Mouse (Mus musculus) liver, embryonic 11.5 days (tissue): ENCODE results near the gene Dip2a. TPM values are rescaled to one million over a fixed set of nuclear protein-coding genes. Genes with fewer than 3 reads are reported as not detected.

ENCODE experiments used
- ATAC-seq: fragments of 200-750 bp; cut with Nextera tagmentation; replicated peaks from 2 replicates; pipeline ENCODE4 v1.8.0; 2017; ENCODE audit warnings: moderate number of reproducible peaks, mild to moderate bottlenecking, moderate TSS enrichment, moderate library complexity; ENCODE audit not compliant: low FRiP score
- DNase-seq: peaks from one replicate; pipeline ENCODE4 v3.0.0-alpha.2; 2017; ENCODE audit warnings: low spot score
- H3K27ac ChIP-seq: fragments of 300-500 bp; sonication (generic); 2 replicates; pipeline ENCODE4 v1.5.1; 2014; ENCODE audit warnings: mild to moderate bottlenecking, low read depth, low read length, control low read depth
- H3K27me3 ChIP-seq: fragments of 300-500 bp; sonication (generic); replicated peaks from 2 replicates; pipeline ENCODE4 v1.6.1; 2014; ENCODE audit warnings: low read length, mixed read lengths; ENCODE audit not compliant: control insufficient read depth, insufficient read depth
- H3K36me3 ChIP-seq: fragments of 300-500 bp; sonication (generic); 2 replicates; pipeline ENCODE4 v1.6.1; 2014; ENCODE audit warnings: mild to moderate bottlenecking, low read length, moderate library complexity, mixed read lengths; ENCODE audit not compliant: control insufficient read depth, insufficient read depth
- H3K4me1 ChIP-seq: fragments of 300-500 bp; sonication (generic); replicated peaks from 2 replicates; pipeline ENCODE4 v1.6.1; 2014; ENCODE audit warnings: low read length, mixed read lengths; ENCODE audit not compliant: control insufficient read depth, insufficient read depth
- H3K4me2 ChIP-seq: fragments of 300-500 bp; sonication (generic); 2 replicates; pipeline ENCODE4 v1.6.1; 2014; ENCODE audit warnings: mild to moderate bottlenecking, control low read depth, moderate library complexity
- H3K4me3 ChIP-seq: fragments of 300-500 bp; sonication (generic); 2 replicates; pipeline ENCODE4 v1.5.1; 2014; ENCODE audit warnings: low read depth, low read length, control low read depth
- H3K9ac ChIP-seq: fragments of 300-500 bp; sonication (generic); 2 replicates; pipeline ENCODE4 v1.6.1; 2014; ENCODE audit warnings: low read depth, low read length, control low read depth
- H3K9me3 ChIP-seq: fragments of 300-500 bp; sonication (generic); 2 replicates; pipeline ENCODE4 v1.6.1; 2016; ENCODE audit warnings: low read length, inconsistent platforms, mixed read lengths; ENCODE audit not compliant: control insufficient read depth
- WGBS: fragments of 180-500 bp; shearing (Covaris S2); extraction: QIAGEN DNeasy Blood & Tissue Kit; methylation state at CpG from one replicate; pipeline ENCODE4 v1.1.7; 2014; 5-methylcytosine and 5-hydroxymethylcytosine counted together
- polyA plus RNA-seq: library from polyadenylated mRNA; unstranded; fragments of >200 nt; fragmentation: Nextera tagmentation; extraction: Ambion mirVana; gene quantifications from 2 replicates; pipeline ENCODE4 v1.2.1, GENCODE M21; 2014

Gene Dip2a
- 1.9 and 2.0 TPM in 2 replicates for polyA plus RNA-seq

DNA sequence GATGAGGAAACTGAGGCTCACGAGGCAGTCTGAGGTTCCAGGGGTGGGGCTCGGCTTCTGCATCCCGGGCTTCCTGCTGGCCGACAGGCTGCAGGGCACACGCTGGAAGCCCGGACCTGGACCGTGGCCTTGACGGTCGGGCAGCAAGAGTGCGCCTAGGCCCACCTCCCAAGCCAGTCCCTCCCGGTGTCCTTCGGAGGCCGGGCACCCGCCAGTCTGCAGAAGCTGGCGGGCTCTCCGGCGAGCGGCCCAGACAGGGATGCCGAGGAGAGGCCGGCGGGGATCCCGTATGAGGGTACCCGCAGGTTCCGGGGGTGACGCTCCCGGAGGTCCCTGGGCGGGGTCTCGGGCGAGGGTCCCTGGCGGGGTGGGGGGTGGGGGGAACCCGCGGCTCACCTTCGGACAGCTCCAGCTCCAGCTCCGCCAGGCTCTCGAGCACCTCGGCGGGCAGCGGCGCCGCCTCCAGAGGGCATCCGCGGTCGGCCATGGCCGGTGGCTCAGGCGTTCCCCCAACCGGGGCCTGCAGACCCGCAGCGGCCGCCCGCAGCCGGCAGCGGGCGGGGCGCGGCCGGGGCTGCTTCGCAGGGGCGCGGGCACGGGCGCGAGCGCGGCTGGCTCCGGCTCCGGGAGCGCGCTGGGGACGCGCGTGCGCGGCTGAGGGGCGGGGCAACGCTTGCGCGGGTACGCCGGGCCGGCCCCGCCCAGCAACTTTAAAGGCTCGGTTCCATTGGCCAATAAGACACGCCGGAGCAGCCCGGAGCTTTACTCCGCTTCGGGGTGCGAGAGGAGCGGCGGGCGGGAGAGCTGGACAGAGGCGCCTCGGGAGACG is at the start of gene Dip2a:
Gene Dip2a, minus strand, starts transcription at position 581 of the 829 bp plus-strand sequence.
- DNase-seq (peak; percentile 92), ATAC-seq (peak; percentile 90)
- Histone ChIP-seq H3K4me3 (peak within 1 kb of the TSS; percentile 87), H3K4me2 (peak within 1 kb of the TSS; percentile 85), H3K27ac (0 out of 2 replicates have a peak within 1 kb of the TSS, but pooled peaks have one; percentile 47), H3K9me3 (no peaks in the 10 kb centered on the region), H3K36me3 (no peaks in the 10 kb centered on the region), H3K27me3 (no peaks in the 10 kb centered on the region), H3K4me1 (0 out of 2 replicates have a peak, but pooled peaks cover 6% of the 10 kb centered on the region), H3K9ac (peak within 1 kb of the TSS; percentile 82)
- WGBS, result under 1% methylated on average over 83 of the region's 94 CpGs

DNA sequence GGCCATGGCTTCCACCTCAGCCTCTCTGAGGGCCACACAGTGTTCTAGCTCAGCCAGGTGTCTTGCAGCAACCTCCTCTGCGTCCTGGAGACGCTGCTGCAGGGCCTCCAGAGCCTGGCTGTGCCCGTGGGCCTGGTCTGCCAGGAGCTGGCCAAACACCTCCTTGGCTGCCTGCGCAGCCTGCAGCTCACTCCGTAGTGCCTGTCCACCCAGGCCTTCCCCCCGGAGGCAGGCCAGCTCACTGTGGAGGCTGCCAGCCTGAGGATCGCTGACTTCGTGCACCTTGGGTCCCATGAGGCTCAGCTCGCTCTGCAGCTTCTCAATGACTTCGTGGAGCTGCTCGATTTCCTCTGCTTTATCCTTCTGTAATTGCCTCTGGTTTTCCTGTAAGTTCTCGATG is 47.5 kb upstream of the Dip2a start:
- WGBS, result 94% methylated on average over 12 of the region's 12 CpGs
- no peak for ATAC-seq

GRCm38 (mm10) chr10:76391786-76392185 is 46.7 kb upstream of the Dip2a start:
- WGBS, result 87% methylated on average over 9 of the region's 9 CpGs
- Histone ChIP-seq H3K9me3 (no peaks in the 10 kb centered on the region), H3K27me3 (no peaks in the 10 kb centered on the region), H3K4me3 (no peak overlapping the region), H3K27ac (no peak overlapping the region), H3K9ac (no peak overlapping the region), H3K36me3 (peaks cover 36% of the 10 kb centered on the region), H3K4me1 (no peaks in the 10 kb centered on the region), H3K4me2 (no peak overlapping the region)
- ATAC-seq (no peak), DNase-seq (no peak)

More for the DNA sequence above, 47.5 kb upstream of the Dip2a start:
- H3K36me3 ChIP-seq, result peaks cover 33% of the 10 kb centered on the region
- H3K27me3 ChIP-seq, result no peaks in the 10 kb centered on the region
- H3K4me2 ChIP-seq, result no peak overlapping the region
- no peak for DNase-seq
- H3K27ac ChIP-seq, result no peak overlapping the region
- H3K4me1 ChIP-seq, result no peaks in the 10 kb centered on the region
- no peak overlapping the region for H3K4me3 ChIP-seq
- no peak overlapping the region for H3K9ac ChIP-seq
- no peaks in the 10 kb centered on the region for H3K9me3 ChIP-seq

- Histone ChIP-seq H3K4me3 (no peak overlapping the region), H3K27ac (no peak overlapping the region), H3K4me1 (no peaks in the 10 kb centered on the region), H3K9me3 (no peaks in the 10 kb centered on the region), H3K27me3 (no peaks in the 10 kb centered on the region), H3K36me3 (peaks cover 37% of the 10 kb centered on the region), H3K9ac (no peak overlapping the region), H3K4me2 (no peak overlapping the region)
- 92% methylated on average over 9 of the region's 9 CpGs for WGBS
- DNase-seq (no peak), ATAC-seq (no peak)
Measured at GRCm38 (mm10) chr10:76391166-76391565, 46.1 kb upstream of the Dip2a start.

- peaks cover 46% of the 10 kb centered on the region for H3K36me3 ChIP-seq
- no peak overlapping the region for H3K9ac ChIP-seq
- H3K4me2 ChIP-seq, result no peak overlapping the region
- ATAC-seq, result no peak
- H3K27ac ChIP-seq, result no peak overlapping the region
- WGBS, result 94% methylated on average over 18 of the region's 18 CpGs
- DNase-seq, result no peak
- no peak overlapping the region for H3K4me3 ChIP-seq
- no peaks in the 10 kb centered on the region for H3K9me3 ChIP-seq
- H3K27me3 ChIP-seq, result no peaks in the 10 kb centered on the region
- no peaks in the 10 kb centered on the region for H3K4me1 ChIP-seq
Measured at GRCm38 (mm10) chr10:76374981-76375380, 29.9 kb upstream of the Dip2a start.

DNA sequence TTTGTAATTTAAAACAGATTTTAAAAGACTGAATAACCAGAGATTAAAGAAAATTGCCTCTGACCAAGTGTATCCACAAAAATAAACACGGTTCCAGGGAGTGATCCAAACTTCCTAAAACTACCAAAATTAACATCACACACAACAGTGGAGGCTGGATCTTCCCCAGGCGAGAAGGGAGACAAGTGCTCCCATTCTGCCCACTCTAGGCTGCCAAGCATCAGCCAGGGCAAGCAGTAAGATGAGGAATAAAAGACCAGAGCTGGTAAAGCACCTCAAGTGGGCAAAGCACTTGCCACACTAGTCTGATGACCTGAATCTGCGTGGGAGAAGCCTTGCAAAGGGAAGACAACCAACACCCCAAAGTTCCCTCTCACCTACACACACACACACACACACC is 26.6 kb upstream of the Dip2a start:
- no peaks in the 10 kb centered on the region for H3K4me1 ChIP-seq
- H3K36me3 ChIP-seq, result peaks cover 38% of the 10 kb centered on the region
- DNase-seq, result no peak
- ATAC-seq, result no peak
- no peak overlapping the region for H3K27ac ChIP-seq
- WGBS, result 90% methylated on average over 3 of the region's 3 CpGs
- H3K9ac ChIP-seq, result no peak overlapping the region
- no peaks in the 10 kb centered on the region for H3K9me3 ChIP-seq
- H3K4me2 ChIP-seq, result no peak overlapping the region
- no peak overlapping the region for H3K4me3 ChIP-seq
- H3K27me3 ChIP-seq, result no peaks in the 10 kb centered on the region

DNA sequence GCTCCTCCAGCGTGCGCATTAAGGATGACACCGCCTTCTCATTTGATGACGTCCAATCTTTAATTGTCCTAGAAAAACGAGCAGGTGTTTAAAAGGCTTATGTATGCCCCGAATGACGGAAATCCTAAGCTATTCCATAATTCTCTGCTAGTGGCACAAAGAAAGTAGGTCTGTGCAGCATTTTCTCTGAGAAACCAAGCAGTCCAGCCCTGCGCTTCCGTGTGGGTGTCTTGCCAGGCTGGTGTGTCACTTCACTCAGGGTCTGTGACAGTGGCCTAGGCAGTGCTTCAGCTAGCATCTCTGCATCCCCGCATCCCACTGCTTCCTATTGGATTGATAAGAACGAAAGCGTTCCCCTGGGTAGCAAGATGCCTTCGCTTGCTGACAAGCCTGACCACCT is 23.7 kb upstream of the Dip2a start:
- Histone ChIP-seq H3K36me3 (peaks cover 40% of the 10 kb centered on the region), H3K4me1 (no peaks in the 10 kb centered on the region), H3K4me3 (no peak overlapping the region), H3K27ac (no peak overlapping the region), H3K4me2 (no peak overlapping the region), H3K27me3 (no peaks in the 10 kb centered on the region), H3K9me3 (no peaks in the 10 kb centered on the region), H3K9ac (no peak overlapping the region)
- no peak for ATAC-seq
- WGBS, result 91% methylated on average over 13 of the region's 13 CpGs
- DNase-seq, result no peak

DNA sequence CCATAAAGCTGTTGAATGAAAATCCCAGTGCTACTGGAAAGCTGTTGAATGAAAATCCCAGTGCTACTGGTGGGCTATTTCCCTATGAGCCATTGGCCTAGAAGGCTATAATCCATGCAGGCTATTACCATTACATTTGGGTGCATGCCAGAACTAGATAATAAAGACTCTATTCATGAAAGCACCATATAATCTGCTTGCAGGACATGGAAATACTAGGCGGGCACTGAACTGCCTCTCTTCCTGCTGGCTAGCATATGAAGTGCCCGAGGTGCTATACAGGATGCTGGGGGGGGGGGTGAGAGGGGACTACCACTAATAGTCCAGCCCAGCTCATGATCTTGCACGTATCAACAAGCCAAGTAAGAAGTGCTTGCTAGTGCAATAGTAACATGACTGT is 18.1 kb upstream of the Dip2a start:
- Histone ChIP-seq H3K4me3 (no peak overlapping the region), H3K9me3 (no peaks in the 10 kb centered on the region), H3K27me3 (no peaks in the 10 kb centered on the region), H3K27ac (no peak overlapping the region), H3K36me3 (peaks cover 22% of the 10 kb centered on the region; the same call in 1 of the 2 replicates), H3K9ac (no peak overlapping the region), H3K4me1 (no peaks in the 10 kb centered on the region), H3K4me2 (no peak overlapping the region)
- DNase-seq (no peak), ATAC-seq (no peak)
- 82% methylated on average over 3 of the region's 3 CpGs for WGBS

DNA sequence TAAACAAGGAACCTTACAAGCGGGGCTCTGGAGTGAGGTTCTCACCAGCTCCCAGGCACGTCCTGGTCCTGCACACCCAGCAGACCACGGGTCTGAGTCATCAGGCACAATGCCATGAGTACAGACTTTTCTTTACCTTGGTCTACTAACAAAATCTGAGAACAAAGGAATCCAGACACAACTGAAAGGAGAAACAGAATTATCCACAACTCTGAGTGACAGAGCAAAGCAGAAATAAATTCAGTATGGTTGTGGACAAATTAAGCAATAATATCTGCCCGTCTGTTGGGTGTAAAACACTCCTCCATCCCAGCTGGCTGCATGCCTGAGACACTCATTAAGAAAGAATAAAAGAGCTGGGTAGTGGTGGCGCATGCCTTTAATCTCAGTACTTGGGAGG is 13.4 kb upstream of the Dip2a start:
- no peak for ATAC-seq
- H3K4me1 ChIP-seq, result no peaks in the 10 kb centered on the region

More for the DNA sequence above, 13.4 kb upstream of the Dip2a start:
- H3K36me3 ChIP-seq, result peaks cover 28% of the 10 kb centered on the region; the same call in 1 of the 2 replicates
- no peaks in the 10 kb centered on the region for H3K27me3 ChIP-seq
- no peak overlapping the region for H3K4me3 ChIP-seq
- H3K9ac ChIP-seq, result no peak overlapping the region
- no peaks in the 10 kb centered on the region for H3K9me3 ChIP-seq
- no peak overlapping the region for H3K4me2 ChIP-seq
- no peak for DNase-seq
- WGBS, result 84% methylated on average over 5 of the region's 5 CpGs
- no peak overlapping the region for H3K27ac ChIP-seq
